Mouse (Mus musculus) C2C12 (cell line): ENCODE data around the gene Gstm7. TPM values are rescaled to one million over a fixed set of nuclear protein-coding genes. Genes with fewer than 3 reads are reported as not detected.
"Not testable (repeated sequence)": the region's sequence is repeated elsewhere in the genome, so short reads cannot be mapped to it uniquely, and the experiment has no call there.

Experiments
- H3K27me3 ChIP-seq: one replicate; pipeline ENCODE4 v1.6.1; 2011; ENCODE audit not compliant: control insufficient read depth, insufficient read depth, insufficient read length
- H3K36me3 ChIP-seq: one replicate; pipeline ENCODE4 v1.6.1; 2011; ENCODE audit not compliant: control insufficient read depth, insufficient read depth
- H3K4me3 ChIP-seq: one replicate; pipeline ENCODE4 v1.5.1; 2011; ENCODE audit warnings: mild to moderate bottlenecking, control low read depth; ENCODE audit not compliant: poor library complexity, insufficient read depth, severe bottlenecking
- H3K79me2 ChIP-seq: one replicate; pipeline ENCODE4 v1.6.1; 2011; ENCODE audit not compliant: control insufficient read depth, insufficient read depth
- H3K79me3 ChIP-seq: one replicate; pipeline ENCODE4 v1.6.1; 2011; ENCODE audit warnings: low read depth, control low read depth
- H3ac ChIP-seq: one replicate; pipeline ENCODE3; 2011; ENCODE audit warnings: low read depth; ENCODE audit not compliant: control insufficient read depth, insufficient read length
- CEBPB ChIP-seq: IDR thresholded peaks from one replicate; pipeline ENCODE4 v1.6.1; 2011; ENCODE audit warnings: low read depth, mild to moderate bottlenecking, control low read depth, moderate library complexity
- CTCF ChIP-seq: IDR thresholded peaks from one replicate; pipeline ENCODE4 v1.5.1; 2011; ENCODE audit not compliant: control insufficient read depth, insufficient read depth, insufficient read length
- FOSL1 ChIP-seq: IDR thresholded peaks from one replicate; pipeline ENCODE4 v1.8.0; 2011; ENCODE audit warnings: mild to moderate bottlenecking, low read length; ENCODE audit not compliant: poor library complexity, insufficient read depth, severe bottlenecking
- MAX ChIP-seq: IDR thresholded peaks from one replicate; pipeline ENCODE4 v1.6.1; 2011; ENCODE audit warnings: mild to moderate bottlenecking, control low read depth
- MYOD1 ChIP-seq: IDR thresholded peaks from one replicate; pipeline ENCODE4 v1.6.1; 2011; ENCODE audit warnings: low read depth; ENCODE audit not compliant: control insufficient read depth, insufficient read length
- MYOG ChIP-seq: IDR thresholded peaks from one replicate; pipeline ENCODE4 v1.6.1; 2011; ENCODE audit not compliant: control insufficient read depth, insufficient read length; ENCODE audit errors: extremely low read depth
- USF1 ChIP-seq: IDR thresholded peaks from one replicate; pipeline ENCODE4 v1.6.1; 2011; ENCODE audit warnings: low read depth, mild to moderate bottlenecking, control low read depth, moderate library complexity
- long read RNA-seq, 2 experiments: library from polyadenylated mRNA; unstranded; transcript quantifications; one replicate each; pipeline ENCODE4 v2.0.0; 2019 to 2020
- polyA plus RNA-seq: library from polyadenylated mRNA; unstranded; fragments of >200 nt; fragmentation: generic; extraction: Trizol; gene quantifications from one replicate; pipeline ENCODE4 v1.2.1, GENCODE M21; 2012; ENCODE audit warnings: missing spikeins

The Gstm7 gene
- polyA plus RNA-seq, result 0.21 TPM
- long read RNA-seq, experiment 1, partial matches to known transcripts, result 1 of 4 reads
- long read RNA-seq, experiment 1, other reads (novel, unspliced or antisense), result 2 of 4 reads
- long read RNA-seq, experiment 2, partial matches to known transcripts, result 0 of 1 reads
- long read RNA-seq, experiment 2, other reads (novel, unspliced or antisense), result 0 of 1 reads

DNA sequence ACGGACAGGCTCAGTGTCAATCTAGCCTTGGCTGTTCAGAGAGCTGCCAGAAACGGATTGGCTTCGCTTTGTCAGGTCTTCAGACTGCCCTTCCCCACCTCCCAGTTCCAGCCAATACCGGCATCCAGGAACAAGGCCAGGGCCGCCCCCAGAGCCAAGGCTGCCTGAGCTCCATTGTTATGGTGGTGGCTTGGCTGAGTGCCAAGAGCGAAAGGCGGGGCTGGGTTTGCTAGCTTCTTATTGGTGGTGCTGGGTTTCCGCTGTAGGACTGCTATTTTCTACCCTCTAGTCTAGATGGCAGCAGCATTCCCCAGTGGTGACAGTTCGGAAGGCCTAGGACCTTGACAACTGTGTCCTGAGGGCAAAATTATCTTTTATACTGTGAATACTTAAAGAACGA lies at the start of gene Gstm7:
TSS of gene Gstm7 (minus strand) at position 148 of the 400 bp plus-strand sequence.
- H3ac ChIP-seq, result no peak within 1 kb of the TSS
- no peaks in the 10 kb centered on the region for H3K79me2 ChIP-seq
- TF ChIP-seq MYOG (no peak), FOSL1 (no peak), USF1 (no peak), MYOD1 (no peak), MAX (no peak), CEBPB (no peak), CTCF (no peak)
- H3K36me3 ChIP-seq, result no peaks in the 10 kb centered on the region
- H3K27me3 ChIP-seq, result peaks cover 10% of the 10 kb centered on the region
- H3K4me3 ChIP-seq, result no peak within 1 kb of the TSS
- no peaks in the 10 kb centered on the region for H3K79me3 ChIP-seq

DNA sequence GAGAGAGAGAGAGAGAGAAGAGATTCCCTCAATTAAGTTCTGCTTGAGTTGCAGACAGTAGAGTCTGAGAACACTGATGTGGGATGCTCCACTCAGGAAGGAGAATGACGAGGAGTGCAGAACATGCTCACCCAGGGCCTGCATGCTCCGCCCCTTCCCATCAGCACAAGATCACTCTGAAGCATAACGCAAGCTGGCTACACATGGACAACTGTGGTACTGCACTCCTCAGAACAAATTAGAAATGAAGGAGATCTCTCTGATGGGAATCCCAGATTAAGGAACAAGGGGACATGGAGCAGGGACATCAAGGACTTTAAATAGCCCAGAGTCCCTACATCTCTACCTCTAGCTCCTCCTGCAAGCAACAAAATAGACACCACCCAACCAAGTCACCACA lies 49.6 kb upstream of the Gstm7 start:
- Histone ChIP-seq H3K4me3 (no peak overlapping the region), H3K79me2 (no peaks in the 10 kb centered on the region), H3K36me3 (no peaks in the 10 kb centered on the region), H3K27me3 (peaks cover 43% of the 10 kb centered on the region), H3ac (no peak overlapping the region), H3K79me3 (no peaks in the 10 kb centered on the region)
- no peak for TF ChIP-seq CTCF

DNA sequence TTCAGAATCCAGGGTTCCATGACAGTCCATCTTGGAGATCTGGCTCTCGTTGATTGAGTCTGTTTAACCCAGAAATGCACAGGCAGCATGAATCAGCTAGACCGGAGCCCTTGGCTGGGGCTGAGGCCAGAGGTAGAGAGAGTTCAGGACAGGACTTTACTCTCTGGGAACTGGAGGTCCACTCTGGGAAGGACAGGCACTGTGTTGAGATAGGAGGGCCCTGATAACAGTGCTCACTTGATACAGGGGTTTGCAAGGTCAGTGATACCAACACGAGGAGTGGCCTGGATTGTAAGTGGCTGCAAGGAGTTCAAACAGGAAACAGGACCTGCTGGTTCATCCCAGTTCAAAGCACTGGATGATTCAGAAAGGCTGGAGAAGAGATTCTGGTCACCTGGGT lies 46.1 kb upstream of the Gstm7 start:
- H3ac ChIP-seq, result no peak overlapping the region
- H3K79me2 ChIP-seq, result no peaks in the 10 kb centered on the region
- TF ChIP-seq CTCF (no peak), USF1 (no peak), MYOG (no peak), MYOD1 (no peak), MAX (no peak), FOSL1 (no peak), CEBPB (no peak)
- peaks cover 68% of the 10 kb centered on the region for H3K27me3 ChIP-seq
- H3K4me3 ChIP-seq, result no peak overlapping the region
- H3K79me3 ChIP-seq, result no peaks in the 10 kb centered on the region
- H3K36me3 ChIP-seq, result no peaks in the 10 kb centered on the region

DNA sequence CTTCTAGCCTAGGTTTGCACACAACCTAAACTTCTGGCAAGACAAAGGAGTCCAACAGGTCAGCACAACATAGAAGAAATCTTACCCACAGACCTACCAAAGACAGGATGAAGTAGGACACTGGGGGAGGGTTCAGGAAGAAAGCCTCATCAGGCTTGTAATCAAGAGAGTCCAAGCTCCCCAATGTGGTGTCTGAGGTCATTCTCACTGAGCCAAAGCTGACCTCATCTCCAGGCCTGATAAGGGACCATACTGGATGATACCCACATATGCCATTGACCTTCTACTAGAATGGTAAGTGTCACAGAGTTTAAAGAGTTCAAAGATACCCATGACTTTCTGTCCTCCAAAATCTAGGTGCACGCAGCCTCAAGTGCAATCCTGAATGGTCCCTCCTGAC lies 42.6 kb upstream of the Gstm7 start:
- H3K79me3 ChIP-seq, result no peaks in the 10 kb centered on the region
- H3K79me2 ChIP-seq, result no peaks in the 10 kb centered on the region
- TF ChIP-seq MYOD1 (no peak), MYOG (no peak), FOSL1 (no peak), MAX (no peak), CEBPB (no peak), CTCF (no peak), USF1 (no peak)
- no peak overlapping the region for H3ac ChIP-seq
- H3K4me3 ChIP-seq, result no peak overlapping the region
- no peaks in the 10 kb centered on the region for H3K36me3 ChIP-seq
- peaks cover 70% of the 10 kb centered on the region for H3K27me3 ChIP-seq

GRCm38 (mm10) chr3:107972070-107972469 lies 40.5 kb upstream of the Gstm7 start:
- TF ChIP-seq CTCF (no peak), MAX (no peak), MYOG (no peak), CEBPB (no peak), FOSL1 (no peak), USF1 (no peak), MYOD1 (no peak)
- Histone ChIP-seq H3K79me2 (no peaks in the 10 kb centered on the region), H3K36me3 (no peaks in the 10 kb centered on the region), H3ac (no peak overlapping the region), H3K79me3 (no peaks in the 10 kb centered on the region), H3K4me3 (no peak overlapping the region), H3K27me3 (peaks cover 70% of the 10 kb centered on the region)

GRCm38 (mm10) chr3:107971101-107971500 lies 39.5 kb upstream of the Gstm7 start:
- not testable (repeated sequence) for H3K79me3 ChIP-seq, H3K79me2 ChIP-seq, H3K4me3 ChIP-seq, H3ac ChIP-seq, H3K36me3 ChIP-seq
- H3K27me3 ChIP-seq, result peaks cover 60% of the 10 kb centered on the region
